Mouse (Mus musculus) bone marrow, adult 2 months (tissue): Measurements from ENCODE around the gene Stk31.

ENCODE experiments used
- CTCF ChIP-seq: fragments of 200-500 bp; IDR thresholded peaks from 2 replicates; pipeline ENCODE4 v1.5.1; 2011; ENCODE audit warnings: low read length, control low read depth; ENCODE audit not compliant: control insufficient read depth, insufficient read depth
- POLR2A ChIP-seq: fragments of 200-500 bp; IDR thresholded peaks from 2 replicates; pipeline ENCODE4 v1.6.1; 2011; ENCODE audit warnings: low read depth, mild to moderate bottlenecking, control low read depth, low read length, borderline replicate concordance; ENCODE audit not compliant: control insufficient read depth

DNA sequence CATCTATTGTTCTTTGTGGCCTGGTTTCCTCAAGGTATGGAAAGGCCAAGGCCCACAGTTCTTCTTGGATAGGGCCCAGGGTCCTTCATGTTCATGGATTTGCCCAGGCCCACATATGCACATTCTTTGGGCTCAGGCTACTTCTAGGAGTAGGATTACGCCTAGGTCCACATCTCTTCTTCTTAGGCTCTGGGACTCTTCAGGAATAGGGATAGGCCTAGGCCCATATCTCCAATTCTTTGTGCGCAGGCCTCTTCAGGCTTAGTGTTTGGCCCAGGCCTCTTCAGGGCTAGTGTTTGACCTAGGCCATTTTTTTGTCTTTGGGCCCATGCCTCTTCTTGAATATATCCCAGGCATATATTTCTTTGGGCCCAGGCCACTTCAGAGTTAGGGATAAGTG is 87.8 kb downstream of the Stk31 start:
- TF ChIP-seq POLR2A (no peak), CTCF (no peak)
